Mouse (Mus musculus): Measurements from ENCODE around the gene Smyd1.

GRCm38 (mm10) chr6:71371085-71371605, 49.1 kb upstream of the Smyd1 start:
- TF ChIP-seq CTCF (IDR thresholded peaks at IDR 0.05; ENCODE audit: borderline replicate concordance, insufficient read depth, low read depth, low read length) (no peak), POLR2A (IDR thresholded peaks at IDR 0.05; ENCODE audit: borderline replicate concordance, insufficient read depth, low read length) (no peak)

Data from cerebellum, adult 2 months (tissue).